Comparison of ENCODE assay signal across 8 mouse cellular contexts in genomic region chr14:52304644-52305271, GRCm38 (mm10). TPM values are rescaled to one million over a fixed set of nuclear protein-coding genes. Genes with fewer than 3 reads are reported as not detected.
A peak's percentile ranks its signal among the peaks of the same experiment; 100 is the strongest.
DNase-seq lines count a peak whose midpoint lies in the region; ATAC-seq and TF ChIP-seq lines count a peak whose summit lies in the region.

Gene Mettl3, minus strand, starts transcription at chr14:52305128.

- H3K27me3 ChIP-seq in MEL (ENCODE audit: control insufficient read depth in 1 of 2, insufficient read depth in 2 of 2, low read length in 2 of 2), result no peaks in the 10 kb centered on the region
- no peaks in the 10 kb centered on the region for H3K27me3 ChIP-seq in cerebellum, adult 2 months (ENCODE audit: control insufficient read depth, insufficient read depth, low read length)
- H3K27me3 ChIP-seq in forebrain, postnatal 0 days (ENCODE audit: insufficient read depth, low read length), result no peaks in the 10 kb centered on the region
- no peaks in the 10 kb centered on the region for H3K27me3 ChIP-seq in lung, embryonic 15.5 days

- peak; percentile 74 to 93; a peak in 3 of 4 replicates for TF ChIP-seq POLR2A in MEL (IDR thresholded peaks at IDR 0.05; ENCODE audit: control insufficient read depth in 1 of 2, insufficient read depth in 1 of 2, low read depth in 1 of 2, low read length in 2 of 2, poor library complexity in 1 of 2)
- TF ChIP-seq POLR2A in cerebellum, adult 2 months (IDR thresholded peaks at IDR 0.05; ENCODE audit: borderline replicate concordance, insufficient read depth, low read length), result peak; percentile 46; the same call in 1 of the 2 replicates

- peak within 1 kb of the TSS; percentile 85 to 95 for H3K4me3 ChIP-seq in MEL (ENCODE audit: control insufficient read depth in 1 of 2, insufficient read depth in 1 of 2, low read depth in 2 of 2, low read length in 2 of 2)
- H3K4me3 ChIP-seq in cerebellum, adult 2 months (replicated peaks; ENCODE audit: insufficient read depth, low read depth, low read length), result peak within 1 kb of the TSS; percentile 84
- H3K4me3 ChIP-seq in forebrain, postnatal 0 days (ENCODE audit: low read depth, low read length), result peak within 1 kb of the TSS; percentile 87
- H3K4me3 ChIP-seq in lung, embryonic 15.5 days, result peak within 1 kb of the TSS; percentile 61

- peaks cover 14% of the 10 kb centered on the region for H3K79me2 ChIP-seq in MEL (ENCODE audit: control insufficient read depth, insufficient read depth, low read length, poor library complexity)

- TF ChIP-seq EP300 in MEL (IDR thresholded peaks at IDR 0.05; ENCODE audit: low read depth in 1 of 2, low read length in 2 of 2), result no peak

- H3K27ac ChIP-seq in MEL (ENCODE audit: control insufficient read depth, low read depth, low read length), result peak within 1 kb of the TSS; percentile 94
- peak within 1 kb of the TSS; percentile 58; the same call in 1 of the 2 replicates for H3K27ac ChIP-seq in cerebellum, adult 2 months (ENCODE audit: insufficient read depth, low read length)
- H3K27ac ChIP-seq in forebrain, postnatal 0 days (ENCODE audit: low read depth, low read length), result peak within 1 kb of the TSS; percentile 96
- H3K27ac ChIP-seq in lung, embryonic 15.5 days, result peak within 1 kb of the TSS; percentile 95

- no peak for TF ChIP-seq RAD21 in MEL (IDR thresholded peaks at IDR 0.05; ENCODE audit: low read depth, low read length)

- H3K9me3 ChIP-seq in MEL (replicated peaks; ENCODE audit: insufficient read depth, low read length), result no peaks in the 10 kb centered on the region
- no peaks in the 10 kb centered on the region for H3K9me3 ChIP-seq in forebrain, postnatal 0 days (ENCODE audit: low read length)
- no peaks in the 10 kb centered on the region for H3K9me3 ChIP-seq in lung, embryonic 15.5 days

- peak within 1 kb of the TSS; percentile 71 for H3K4me2 ChIP-seq in forebrain, postnatal 0 days (ENCODE audit: low read depth)
- peak within 1 kb of the TSS; percentile 69 for H3K4me2 ChIP-seq in lung, embryonic 15.5 days

- peak; percentile 97 for ATAC-seq in forebrain, postnatal 0 days
- ATAC-seq in lung, embryonic 15.5 days (ENCODE audit: borderline replicate concordance, extremely low read depth, low FRiP score, low TSS enrichment), result peak; percentile 94

- DNase-seq in MEL (ENCODE audit: low read depth, low spot score), result peak; percentile 98
- DNase-seq in cerebellum, adult 2 months, result peak; percentile 89 to 91
- peak; percentile 97 for DNase-seq in forebrain, postnatal 0 days
- DNase-seq in heart, postnatal 4 days, result peak; percentile 92
- DNase-seq in layer of hippocampus, adult 8-10 months (ENCODE audit: low spot score in 2 of 2), result peak; percentile 89 to 92
- peak; percentile 86 for DNase-seq in ovary, adult 18-20 months (ENCODE audit: low spot score)
- DNase-seq in thymus, postnatal 0 days (ENCODE audit: low spot score), result peak; percentile 93

- H3K4me1 ChIP-seq in MEL (ENCODE audit: control insufficient read depth in 1 of 2, insufficient read depth in 2 of 2, low read length in 2 of 2), result peaks cover 9 to 13% of the 10 kb centered on the region in 2 experiments
- no peaks in the 10 kb centered on the region for H3K4me1 ChIP-seq in cerebellum, adult 2 months (ENCODE audit: control insufficient read depth, insufficient read depth, low read length)
- 0 out of 2 replicates have a peak, but pooled peaks cover 4% of the 10 kb centered on the region for H3K4me1 ChIP-seq in forebrain, postnatal 0 days (ENCODE audit: insufficient read depth)
- peaks cover 6% of the 10 kb centered on the region; the same call in 1 of the 2 replicates for H3K4me1 ChIP-seq in lung, embryonic 15.5 days

- WGBS in cerebellum, adult 2 months, result under 1% methylated on average over 46 of the region's 46 CpGs
- WGBS in forebrain, postnatal 0 days, result under 1% methylated on average over 46 of the region's 46 CpGs
- WGBS in lung, embryonic 15.5 days, result under 1% methylated on average over 46 of the region's 46 CpGs

- H3K36me3 ChIP-seq in MEL (ENCODE audit: control insufficient read depth in 1 of 2, insufficient read depth in 2 of 2, low read length in 2 of 2), result peaks cover 5 to 24% of the 10 kb centered on the region in 2 experiments
- H3K36me3 ChIP-seq in forebrain, postnatal 0 days (ENCODE audit: insufficient read depth), result peaks cover 14% of the 10 kb centered on the region
- H3K36me3 ChIP-seq in lung, embryonic 15.5 days, result peaks cover 5% of the 10 kb centered on the region

- H3K9ac ChIP-seq in MEL (ENCODE audit: control insufficient read depth, low read depth, low read length, poor library complexity, severe bottlenecking), result peak within 1 kb of the TSS; percentile 88
- peak within 1 kb of the TSS; percentile 80 for H3K9ac ChIP-seq in forebrain, postnatal 0 days
- H3K9ac ChIP-seq in lung, embryonic 15.5 days, result peak within 1 kb of the TSS; percentile 71

- no peak; a peak in 1 of 6 replicates for TF ChIP-seq CTCF in MEL (IDR thresholded peaks at IDR 0.05 in 2 of 3, conservative IDR thresholded peaks at IDR 0.05 in 1 of 3; ENCODE audit: control insufficient read depth in 1 of 3, insufficient read depth in 1 of 3, low read depth in 2 of 3, low read length in 3 of 3, poor library complexity in 1 of 3, severe bottlenecking in 1 of 3)
- no peak for TF ChIP-seq CTCF in cerebellum, adult 2 months (IDR thresholded peaks at IDR 0.05; ENCODE audit: borderline replicate concordance, insufficient read depth, low read depth, low read length)
- peak; percentile 50 for TF ChIP-seq CTCF in forebrain, postnatal 0 days (IDR thresholded peaks at IDR 0.05; ENCODE audit: low read depth)

TF ChIP-seq in MEL, 35 proteins besides CTCF, POLR2A, EP300 and RAD21 (continues in another document):
- peak; percentile 89 for TF ChIP-seq ELF1 (IDR thresholded peaks at IDR 0.05; ENCODE audit: low read depth, low read length)
- TF ChIP-seq CHD1 (IDR thresholded peaks at IDR 0.05; ENCODE audit: low read depth, low read length), result no peak
- peak; percentile 93 for TF ChIP-seq HCFC1 (IDR thresholded peaks at IDR 0.05; ENCODE audit: low read depth, low read length)
- TF ChIP-seq JUND (IDR thresholded peaks at IDR 0.05; ENCODE audit: low read depth, low read length), result no peak
- TF ChIP-seq POLR2AphosphoS5 (IDR thresholded peaks at IDR 0.05; ENCODE audit: borderline replicate concordance, low read depth, low read length), result peak; percentile 7; the same call in 1 of the 2 replicates
- no peak for TF ChIP-seq GABPA (IDR thresholded peaks at IDR 0.05; ENCODE audit: low read depth, low read length)
- no peak for TF ChIP-seq MEF2A (IDR thresholded peaks at IDR 0.05; ENCODE audit: extremely low read depth, insufficient replicate concordance, low read depth, low read length, poor library complexity, severe bottlenecking)
- TF ChIP-seq SIN3A (IDR thresholded peaks at IDR 0.05; ENCODE audit: low read length), result peak; percentile 63
- TF ChIP-seq MAFK (IDR thresholded peaks at IDR 0.05; ENCODE audit: borderline replicate concordance, low read depth, low read length), result no peak
- TF ChIP-seq NRF1 (IDR thresholded peaks at IDR 0.05; ENCODE audit: insufficient read depth, low read depth, low read length, poor library complexity, severe bottlenecking), result peak; percentile 44; the same call in 1 of the 2 replicates
- peak; percentile 81; the same call in 1 of the 2 replicates for TF ChIP-seq UBTF (IDR thresholded peaks at IDR 0.05; ENCODE audit: borderline replicate concordance, insufficient read depth, low read depth, low read length)
- TF ChIP-seq USF2 (IDR thresholded peaks at IDR 0.05; ENCODE audit: borderline replicate concordance in 1 of 2, insufficient read depth in 1 of 2, low read depth in 1 of 2, low read length in 2 of 2), result no peak
- TF ChIP-seq BHLHE40 (IDR thresholded peaks at IDR 0.05; ENCODE audit: borderline replicate concordance, low read depth, low read length), result no peak
- peak; percentile 79 for TF ChIP-seq MYC (IDR thresholded peaks at IDR 0.05; ENCODE audit: low read depth, low read length)
- no peak for TF ChIP-seq MYB (IDR thresholded peaks at IDR 0.05; ENCODE audit: low read depth, low read length)
- no peak for TF ChIP-seq CHD2 (IDR thresholded peaks at IDR 0.05; ENCODE audit: low read length)
- peak; percentile 50; the same call in 1 of the 2 replicates for TF ChIP-seq ETS1 (IDR thresholded peaks at IDR 0.05; ENCODE audit: low read depth, low read length)
- peak; percentile 69; the same call in 1 of the 2 replicates for TF ChIP-seq KAT2A (conservative IDR thresholded peaks at IDR 0.05; ENCODE audit: low read depth, low read length)
- no peak for TF ChIP-seq ZC3H11A (IDR thresholded peaks at IDR 0.05; ENCODE audit: low read depth, low read length)
- peak; percentile 73 for TF ChIP-seq MAX (IDR thresholded peaks at IDR 0.05; ENCODE audit: low read length)
- TF ChIP-seq MAZ (IDR thresholded peaks at IDR 0.05; ENCODE audit: low read depth, low read length), result no peak
- TF ChIP-seq TAL1 (IDR thresholded peaks at IDR 0.05; ENCODE audit: low read length), result no peak
- no peak for TF ChIP-seq ZKSCAN1 (IDR thresholded peaks at IDR 0.05; ENCODE audit: low read depth, low read length)
- TF ChIP-seq USF1 (IDR thresholded peaks at IDR 0.05; ENCODE audit: low read depth, low read length), result no peak
- no peak for TF ChIP-seq SMC3 (IDR thresholded peaks at IDR 0.05; ENCODE audit: low read depth, low read length)
- TF ChIP-seq ZMIZ1 (IDR thresholded peaks at IDR 0.05; ENCODE audit: low read depth, low read length), result no peak
- TF ChIP-seq TBP (IDR thresholded peaks at IDR 0.05; ENCODE audit: low read depth, low read length), result peak; percentile 91
- no peak for TF ChIP-seq E2F4 (IDR thresholded peaks at IDR 0.05; ENCODE audit: borderline replicate concordance, low read depth, low read length)
- peak; percentile 84 for TF ChIP-seq POLR2AphosphoS2 (IDR thresholded peaks at IDR 0.05; ENCODE audit: low read length)
- no peak for TF ChIP-seq TCF12 (IDR thresholded peaks at IDR 0.05; ENCODE audit: low read depth, low read length)
- no peak for TF ChIP-seq ZNF384 (IDR thresholded peaks at IDR 0.05; ENCODE audit: low read depth, low read length)

RNA-seq across cellular contexts. Expression of gene Mettl3, which starts in this region (rescaled TPM):
- total RNA-seq in MEL (2012; rRNA removed), result 40.3 and 49.8 TPM in 2 replicates
- polyA plus RNA-seq in MEL (2012; ENCODE audit: insufficient read depth in 1 of 2, insufficient read length in 2 of 2, low read depth in 1 of 2, low replicate concordance in 2 of 2, missing spikeins in 1 of 2), result 10 to 100 TPM in 1 of 2 experiments, not detected in 1; 50.7 TPM
- 36.4 and 40.6 TPM in 2 replicates for polyA plus RNA-seq in cerebellum, adult 2 months (2012; rRNA removed)
- 22.7 and 25.6 TPM in 2 replicates for total RNA-seq in forebrain, postnatal 0 days (2014; rRNA removed)
- polyA plus RNA-seq in forebrain, postnatal 0 days (2015; fragmentation: Nextera tagmentation; extraction: Ambion mirVana), result 16.9 and 24.0 TPM in 2 replicates
- total RNA-seq in heart, postnatal 4 days (2021), result 10 to 100 TPM; 13.6 to 15.4 TPM
- 10 to 100 TPM; 35.5 to 54.7 (median 43.9) TPM for total RNA-seq in layer of hippocampus, adult 8-10 months (2022)
- polyA plus RNA-seq in lung, embryonic 15.5 days (2015; fragmentation: Nextera tagmentation; extraction: Ambion mirVana), result 47.0 and 47.1 TPM in 2 replicates
- 33.9 and 37.6 TPM in 2 replicates for polyA plus RNA-seq in thymus, postnatal 0 days (2015; fragmentation: Nextera tagmentation; extraction: Ambion mirVana)

Comparison
In these comparisons a context has a peak if more than half of its experiments do, and no peak if none do; other contexts are left out.
1. Peak in every context shown above with its lines: DNase-seq, ATAC-seq, H3K4me3 ChIP-seq and H3K27ac ChIP-seq.